Mouse (Mus musculus): Measurements from ENCODE around the gene Dnah14. TPM values are rescaled to one million over a fixed set of nuclear protein-coding genes. Genes with fewer than 3 reads are reported as not detected.
A peak's percentile ranks its signal among the peaks of the same experiment; 100 is the strongest.

Dnah14 gene
- polyA plus RNA-seq, 1 experiment from 2014 or later = not detected

GRCm38 (mm10) chr1:181844874-181845547 lies 268.7 kb downstream of the Dnah14 start:
- 96% methylated on average over 15 of the region's 15 CpGs for WGBS (ENCODE audit: missing documents)
- H3K27ac ChIP-seq = no peak overlapping the region
- no peak overlapping the region for H3K4me3 ChIP-seq (ENCODE audit: inconsistent target)
- no peaks in the 10 kb centered on the region for H3K36me3 ChIP-seq (ENCODE audit: inconsistent target)
- peaks cover 16% of the 10 kb centered on the region for H3K79me2 ChIP-seq (ENCODE audit: inconsistent target)

DNA sequence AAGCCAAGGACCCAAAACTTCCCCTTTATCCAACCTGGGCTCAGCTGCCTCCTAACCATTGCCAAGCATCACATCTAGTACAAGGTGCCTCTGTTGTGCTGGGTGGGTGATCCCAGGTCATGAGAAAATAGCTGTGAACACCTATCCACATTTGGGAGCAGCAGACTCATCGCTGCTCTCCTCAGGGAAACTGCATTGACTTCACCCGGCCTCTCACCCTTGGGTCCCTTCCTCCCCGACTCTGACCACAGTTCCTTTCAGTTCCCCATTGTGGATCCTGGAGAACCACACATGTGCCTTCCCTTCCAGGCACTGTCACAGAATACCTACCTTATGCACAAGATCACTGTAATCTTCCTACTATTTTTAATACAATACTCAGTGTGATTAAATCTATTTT lies 269.4 kb downstream of the Dnah14 start:
- Histone ChIP-seq H3K4me3 (ENCODE audit: inconsistent target) (no peak overlapping the region), H3K27ac (no peak overlapping the region)

GRCm38 (mm10) chr1:181847396-181847795 lies 271.0 kb downstream of the Dnah14 start:
- H3K27ac ChIP-seq = no peak overlapping the region
- H3K79me2 ChIP-seq (ENCODE audit: inconsistent target) = no peaks in the 10 kb centered on the region
- no peak overlapping the region for H3K4me3 ChIP-seq (ENCODE audit: inconsistent target)
- WGBS (ENCODE audit: missing documents) = 97% methylated on average over 3 of the region's 3 CpGs
- no peaks in the 10 kb centered on the region for H3K36me3 ChIP-seq (ENCODE audit: inconsistent target)

More for the DNA sequence above, 269.4 kb downstream of the Dnah14 start:
- WGBS (ENCODE audit: missing documents) = 0% methylated on average over 3 of the region's 3 CpGs
- H3K79me2 ChIP-seq (ENCODE audit: inconsistent target) = peaks cover 8% of the 10 kb centered on the region
- H3K36me3 ChIP-seq (ENCODE audit: inconsistent target) = no peaks in the 10 kb centered on the region

- Histone ChIP-seq H3K27ac (no peak overlapping the region), H3K36me3 (ENCODE audit: inconsistent target) (no peaks in the 10 kb centered on the region), H3K4me3 (ENCODE audit: inconsistent target) (no peak overlapping the region), H3K79me2 (ENCODE audit: inconsistent target) (no peaks in the 10 kb centered on the region)
- WGBS (ENCODE audit: missing documents) = 100% methylated on average over 1 of the region's 1 CpGs
Measured at GRCm38 (mm10) chr1:181848210-181848609, 271.9 kb downstream of the Dnah14 start.

DNA sequence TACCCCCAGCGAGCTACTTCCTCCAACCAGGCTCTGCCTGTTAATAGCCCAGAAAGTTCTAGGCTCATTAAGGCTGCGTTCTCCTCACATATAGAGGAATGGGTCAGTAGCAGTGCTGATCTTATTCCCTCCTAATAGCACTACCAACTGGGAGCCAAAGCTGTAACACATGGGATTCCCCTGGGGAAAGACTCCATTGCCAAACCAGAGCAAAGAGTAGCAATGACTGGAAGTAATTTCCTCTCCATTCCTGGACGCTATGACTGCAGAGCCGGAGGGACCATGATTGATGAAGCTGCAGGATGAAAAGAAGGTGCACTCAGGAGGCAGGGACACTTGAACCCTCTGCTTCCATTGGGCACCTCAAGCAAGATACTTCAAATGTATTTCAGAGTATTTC lies 274.1 kb downstream of the Dnah14 start:
- WGBS (ENCODE audit: missing documents) = 98% methylated on average over 4 of the region's 4 CpGs

GRCm38 (mm10) chr1:181851521-181852310 lies 275.4 kb downstream of the Dnah14 start:
- WGBS (ENCODE audit: missing documents) = 88% methylated on average over 12 of the region's 12 CpGs
- Histone ChIP-seq H3K27ac (no peak overlapping the region), H3K79me2 (ENCODE audit: inconsistent target) (no peaks in the 10 kb centered on the region), H3K36me3 (ENCODE audit: inconsistent target) (no peaks in the 10 kb centered on the region), H3K4me3 (ENCODE audit: inconsistent target) (no peak overlapping the region)

More for the DNA sequence above, 274.1 kb downstream of the Dnah14 start:
- Histone ChIP-seq H3K36me3 (ENCODE audit: inconsistent target) (no peaks in the 10 kb centered on the region), H3K27ac (no peak overlapping the region), H3K79me2 (ENCODE audit: inconsistent target) (no peaks in the 10 kb centered on the region), H3K4me3 (ENCODE audit: inconsistent target) (no peak overlapping the region)

- Histone ChIP-seq H3K4me3 (ENCODE audit: inconsistent target) (peak overlapping the region; percentile 35), H3K36me3 (ENCODE audit: inconsistent target) (no peaks in the 10 kb centered on the region), H3K79me2 (ENCODE audit: inconsistent target) (no peaks in the 10 kb centered on the region), H3K27ac (peak overlapping the region; percentile 53)
- 2% methylated on average over 13 of the region's 13 CpGs for WGBS (ENCODE audit: missing documents)
Measured at GRCm38 (mm10) chr1:181852466-181852865, 276.1 kb downstream of the Dnah14 start.

GRCm38 (mm10) chr1:181853081-181853736 lies 276.9 kb downstream of the Dnah14 start:
- Histone ChIP-seq H3K36me3 (ENCODE audit: inconsistent target) (no peaks in the 10 kb centered on the region), H3K4me3 (ENCODE audit: inconsistent target) (peak overlapping the region; percentile 35), H3K79me2 (ENCODE audit: inconsistent target) (no peaks in the 10 kb centered on the region), H3K27ac (peak overlapping the region; percentile 53; the same call in 1 of the 2 replicates)
- WGBS (ENCODE audit: missing documents) = 3% methylated on average over 21 of the region's 21 CpGs

- H3K79me2 ChIP-seq (ENCODE audit: inconsistent target) = no peaks in the 10 kb centered on the region
- WGBS (ENCODE audit: missing documents) = 75% methylated on average over 2 of the region's 2 CpGs
Measured at GRCm38 (mm10) chr1:181854829-181855228, 278.5 kb downstream of the Dnah14 start.

GRCm38 (mm10) chr1:181856329-181856728 lies 280.0 kb downstream of the Dnah14 start:
- Histone ChIP-seq H3K36me3 (ENCODE audit: inconsistent target) (no peaks in the 10 kb centered on the region), H3K27ac (no peak overlapping the region), H3K79me2 (ENCODE audit: inconsistent target) (no peaks in the 10 kb centered on the region), H3K4me3 (ENCODE audit: inconsistent target) (no peak overlapping the region)
- WGBS (ENCODE audit: missing documents) = 71% methylated on average over 2 of the region's 2 CpGs

More at GRCm38 (mm10) chr1:181854829-181855228, 278.5 kb downstream of the Dnah14 start:
- H3K27ac ChIP-seq = no peak overlapping the region
- no peak overlapping the region for H3K4me3 ChIP-seq (ENCODE audit: inconsistent target)
- no peaks in the 10 kb centered on the region for H3K36me3 ChIP-seq (ENCODE audit: inconsistent target)

- no peak overlapping the region for H3K4me3 ChIP-seq (ENCODE audit: inconsistent target)
- no peaks in the 10 kb centered on the region for H3K36me3 ChIP-seq (ENCODE audit: inconsistent target)
- H3K79me2 ChIP-seq (ENCODE audit: inconsistent target) = no peaks in the 10 kb centered on the region
- WGBS (ENCODE audit: missing documents) = 3% methylated on average over 5 of the region's 5 CpGs
- peak overlapping the region; percentile 64 for H3K27ac ChIP-seq
Measured at GRCm38 (mm10) chr1:181860659-181861058, 284.3 kb downstream of the Dnah14 start.

DNA sequence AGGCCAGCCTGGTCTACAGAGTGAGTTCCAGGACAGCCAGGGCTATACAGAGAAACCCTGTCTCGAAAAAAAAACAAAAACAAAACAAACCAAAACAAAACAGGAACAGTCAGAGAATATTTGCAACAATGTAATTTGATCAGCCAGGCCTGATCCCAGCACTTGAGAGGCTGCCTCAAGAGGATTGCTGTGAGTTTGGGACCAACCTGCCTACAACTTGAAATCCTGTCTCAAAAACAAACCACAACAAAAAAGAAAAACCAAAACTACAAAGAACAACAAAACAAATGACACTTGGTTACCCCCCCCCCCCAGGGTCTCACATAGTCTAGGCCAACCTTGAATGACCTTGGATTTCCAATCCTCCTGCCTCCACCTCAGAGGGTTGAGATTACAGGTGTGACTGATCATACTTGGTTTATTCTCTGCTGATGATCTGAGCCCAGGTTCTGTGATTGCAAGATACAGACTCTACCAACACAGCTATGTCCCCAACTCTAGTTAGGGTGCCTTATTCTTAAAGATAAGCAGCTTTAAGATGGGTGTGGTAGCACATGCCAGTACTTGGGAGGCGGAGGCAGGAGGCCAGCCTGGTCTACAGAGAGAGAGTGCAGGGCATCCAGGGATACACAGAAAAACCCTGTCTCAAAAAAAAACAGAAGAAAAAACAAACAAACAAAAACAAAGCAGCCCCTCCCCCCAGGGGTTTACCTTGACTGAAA lies 285.0 kb downstream of the Dnah14 start:
- Histone ChIP-seq H3K4me3 (ENCODE audit: inconsistent target) (no peak overlapping the region), H3K79me2 (ENCODE audit: inconsistent target) (no peaks in the 10 kb centered on the region), H3K36me3 (ENCODE audit: inconsistent target) (no peaks in the 10 kb centered on the region), H3K27ac (peak overlapping the region; percentile 64)
- WGBS (ENCODE audit: missing documents) = 50% methylated on average over 2 of the region's 2 CpGs

GRCm38 (mm10) chr1:181862676-181863374 lies 286.5 kb downstream of the Dnah14 start:
- Histone ChIP-seq H3K4me3 (ENCODE audit: inconsistent target) (no peak overlapping the region), H3K79me2 (ENCODE audit: inconsistent target) (no peaks in the 10 kb centered on the region), H3K27ac (no peak overlapping the region), H3K36me3 (ENCODE audit: inconsistent target) (no peaks in the 10 kb centered on the region)
- 94% methylated on average over 16 of the region's 16 CpGs for WGBS (ENCODE audit: missing documents)

GRCm38 (mm10) chr1:181863431-181863830 lies 287.1 kb downstream of the Dnah14 start:
- no peak overlapping the region for H3K27ac ChIP-seq
- WGBS (ENCODE audit: missing documents) = 71% methylated on average over 8 of the region's 8 CpGs
- H3K4me3 ChIP-seq (ENCODE audit: inconsistent target) = no peak overlapping the region
- no peaks in the 10 kb centered on the region for H3K79me2 ChIP-seq (ENCODE audit: inconsistent target)
- H3K36me3 ChIP-seq (ENCODE audit: inconsistent target) = no peaks in the 10 kb centered on the region
